Mouse (Mus musculus) embryonic facial prominence, embryonic 10.5 days (tissue): ENCODE data around the gene Adrb1. TPM values are rescaled to one million over a fixed set of nuclear protein-coding genes. Genes with fewer than 3 reads are reported as not detected.
A peak's percentile ranks its signal among the peaks of the same experiment; 100 is the strongest.

Experiments used
- DNase-seq: peaks from one replicate; pipeline ENCODE4 v3.0.0-alpha.2; 2017; ENCODE audit warnings: low spot score
- H3K27ac ChIP-seq: fragments of 300-500 bp; sonication (generic); replicated peaks from 2 replicates; pipeline ENCODE4 v1.5.1; 2016; ENCODE audit warnings: mild to moderate bottlenecking
- H3K27me3 ChIP-seq: fragments of 300-500 bp; sonication (generic); replicated peaks from 2 replicates; pipeline ENCODE4 v1.6.1; 2016; ENCODE audit warnings: low read depth, mild to moderate bottlenecking; ENCODE audit not compliant: poor library complexity, severe bottlenecking
- H3K36me3 ChIP-seq: fragments of 300-500 bp; sonication (generic); replicated peaks from 2 replicates; pipeline ENCODE4 v1.6.1; 2016; ENCODE audit warnings: mild to moderate bottlenecking, moderate library complexity
- H3K4me1 ChIP-seq: fragments of 300-500 bp; sonication (generic); 2 replicates; pipeline ENCODE4 v1.6.1; 2016
- H3K4me3 ChIP-seq: fragments of 300-500 bp; sonication (generic); 2 replicates; pipeline ENCODE4 v1.5.1; 2016; ENCODE audit warnings: mild to moderate bottlenecking, moderate library complexity
- H3K9me3 ChIP-seq: fragments of 300-500 bp; sonication (generic); 2 replicates; pipeline ENCODE4 v1.6.1; 2016; ENCODE audit warnings: mild to moderate bottlenecking
- WGBS: fragments of 180-500 bp; shearing (Covaris S2); methylation state at CpG from one replicate; pipeline ENCODE4 v1.1.7; 2016; 5-methylcytosine and 5-hydroxymethylcytosine counted together
- polyA plus RNA-seq: library from polyadenylated mRNA; unstranded; fragments of >200 nt; fragmentation: Nextera tagmentation; extraction: Ambion mirVana; gene quantifications from 2 replicates; pipeline ENCODE4 v1.2.1, GENCODE M21; 2016

Adrb1 gene
- polyA plus RNA-seq, 1 experiment from 2014 or later = 0.24 TPM

GRCm38 (mm10) chr19:56687676-56688075, 34.3 kb upstream of the Adrb1 start:
- Histone ChIP-seq H3K27me3 (no peaks in the 10 kb centered on the region), H3K36me3 (no peaks in the 10 kb centered on the region), H3K4me1 (peaks cover 20% of the 10 kb centered on the region), H3K4me3 (no peak overlapping the region), H3K27ac (no peak overlapping the region), H3K9me3 (no peaks in the 10 kb centered on the region)
- WGBS = 82% methylated on average over 10 of the region's 10 CpGs
- no peak for DNase-seq

GRCm38 (mm10) chr19:56688661-56689335, 33.2 kb upstream of the Adrb1 start:
- no peak overlapping the region for H3K27ac ChIP-seq
- no peak for DNase-seq
- no peaks in the 10 kb centered on the region for H3K36me3 ChIP-seq
- H3K4me1 ChIP-seq = peaks cover 28% of the 10 kb centered on the region
- H3K9me3 ChIP-seq = no peaks in the 10 kb centered on the region
- H3K4me3 ChIP-seq = no peak overlapping the region
- 86% methylated on average over 12 of the region's 12 CpGs for WGBS
- H3K27me3 ChIP-seq = no peaks in the 10 kb centered on the region

- no peak for DNase-seq
- Histone ChIP-seq H3K27me3 (no peaks in the 10 kb centered on the region), H3K9me3 (no peaks in the 10 kb centered on the region), H3K27ac (no peak overlapping the region), H3K4me3 (no peak overlapping the region), H3K4me1 (peaks cover 28% of the 10 kb centered on the region), H3K36me3 (no peaks in the 10 kb centered on the region)
- WGBS = 80% methylated on average over 6 of the region's 6 CpGs
These were observed 32.5 kb upstream of the Adrb1 start for GRCm38 (mm10) chr19:56689493-56689892.

- WGBS = 93% methylated on average over 3 of the region's 3 CpGs
- H3K27ac ChIP-seq = no peak overlapping the region
These were observed 30.9 kb upstream of the Adrb1 start for GRCm38 (mm10) chr19:56691103-56691502.

GRCm38 (mm10) chr19:56692451-56692850, 29.5 kb upstream of the Adrb1 start:
- peaks cover 22% of the 10 kb centered on the region for H3K4me1 ChIP-seq
- no peak overlapping the region for H3K27ac ChIP-seq

More at GRCm38 (mm10) chr19:56691103-56691502, 30.9 kb upstream of the Adrb1 start:
- no peaks in the 10 kb centered on the region for H3K27me3 ChIP-seq
- H3K36me3 ChIP-seq = no peaks in the 10 kb centered on the region
- DNase-seq = no peak
- peaks cover 28% of the 10 kb centered on the region for H3K4me1 ChIP-seq
- H3K4me3 ChIP-seq = no peak overlapping the region
- no peaks in the 10 kb centered on the region for H3K9me3 ChIP-seq

GRCm38 (mm10) chr19:56697370-56698144, 24.4 kb upstream of the Adrb1 start:
- H3K36me3 ChIP-seq = no peaks in the 10 kb centered on the region
- WGBS = 92% methylated on average over 20 of the region's 20 CpGs
- DNase-seq = no peak
- no peaks in the 10 kb centered on the region for H3K27me3 ChIP-seq
- no peaks in the 10 kb centered on the region for H3K9me3 ChIP-seq
- H3K4me3 ChIP-seq = no peak overlapping the region
- H3K4me1 ChIP-seq = peaks cover 13% of the 10 kb centered on the region
- H3K27ac ChIP-seq = no peak overlapping the region

More at GRCm38 (mm10) chr19:56692451-56692850, 29.5 kb upstream of the Adrb1 start:
- no peaks in the 10 kb centered on the region for H3K36me3 ChIP-seq
- no peaks in the 10 kb centered on the region for H3K9me3 ChIP-seq
- 13% methylated on average over 5 of the region's 5 CpGs for WGBS
- no peak overlapping the region for H3K4me3 ChIP-seq
- H3K27me3 ChIP-seq = no peaks in the 10 kb centered on the region
- peak; percentile 40 for DNase-seq

GRCm38 (mm10) chr19:56700848-56701247, 21.2 kb upstream of the Adrb1 start:
- WGBS = 86% methylated on average over 10 of the region's 10 CpGs
- Histone ChIP-seq H3K4me1 (peaks cover 30% of the 10 kb centered on the region), H3K27me3 (no peaks in the 10 kb centered on the region), H3K4me3 (no peak overlapping the region), H3K9me3 (no peaks in the 10 kb centered on the region), H3K27ac (no peak overlapping the region), H3K36me3 (no peaks in the 10 kb centered on the region)
- DNase-seq = no peak

GRCm38 (mm10) chr19:56701404-56702033, 20.5 kb upstream of the Adrb1 start:
- H3K36me3 ChIP-seq = no peaks in the 10 kb centered on the region
- no peak overlapping the region for H3K27ac ChIP-seq
- peaks cover 35% of the 10 kb centered on the region for H3K4me1 ChIP-seq
- no peaks in the 10 kb centered on the region for H3K9me3 ChIP-seq
- 0 out of 2 replicates have a peak, but pooled peaks cover 4% of the 10 kb centered on the region for H3K27me3 ChIP-seq
- 83% methylated on average over 8 of the region's 8 CpGs for WGBS
- no peak overlapping the region for H3K4me3 ChIP-seq
- DNase-seq = no peak

- H3K36me3 ChIP-seq = no peaks in the 10 kb centered on the region
- no peaks in the 10 kb centered on the region for H3K9me3 ChIP-seq
- H3K27ac ChIP-seq = no peak overlapping the region
- 91% methylated on average over 6 of the region's 6 CpGs for WGBS
- no peak overlapping the region for H3K4me3 ChIP-seq
- no peak for DNase-seq
- 0 out of 2 replicates have a peak, but pooled peaks cover 4% of the 10 kb centered on the region for H3K27me3 ChIP-seq
- H3K4me1 ChIP-seq = peaks cover 35% of the 10 kb centered on the region
These were observed 20.0 kb upstream of the Adrb1 start for GRCm38 (mm10) chr19:56702039-56702438.

GRCm38 (mm10) chr19:56703238-56704097, 18.5 kb upstream of the Adrb1 start:
- Histone ChIP-seq H3K27me3 (peaks cover 9% of the 10 kb centered on the region; the same call in 1 of the 2 replicates), H3K4me3 (no peak overlapping the region), H3K4me1 (peaks cover 39% of the 10 kb centered on the region), H3K36me3 (no peaks in the 10 kb centered on the region), H3K27ac (peak overlapping the region; percentile 48), H3K9me3 (no peaks in the 10 kb centered on the region)
- DNase-seq = no peak
- 70% methylated on average over 12 of the region's 12 CpGs for WGBS

- DNase-seq = no peak
- H3K27ac ChIP-seq = no peak overlapping the region; the same call in 1 of the 2 replicates
- no peak overlapping the region for H3K4me3 ChIP-seq
- peaks cover 44% of the 10 kb centered on the region for H3K4me1 ChIP-seq
- peaks cover 9% of the 10 kb centered on the region for H3K27me3 ChIP-seq
- WGBS = 41% methylated on average over 8 of the region's 8 CpGs
- H3K9me3 ChIP-seq = no peaks in the 10 kb centered on the region
- H3K36me3 ChIP-seq = no peaks in the 10 kb centered on the region
These were observed 16.8 kb upstream of the Adrb1 start for GRCm38 (mm10) chr19:56705026-56705675.
